Mouse (Mus musculus): ENCODE data around the gene Eif4e1b.

Eif4e1b gene

GRCm38 (mm10) chr13:54783698-54784097, at the start of gene Eif4e1b:
Gene Eif4e1b (plus strand): TSS chr13:54783998.
- no peak for DNase-seq

- DNase-seq = no peak
Observed at GRCm38 (mm10) chr13:54736931-54737330, 46.9 kb upstream of the Eif4e1b start.

DNA sequence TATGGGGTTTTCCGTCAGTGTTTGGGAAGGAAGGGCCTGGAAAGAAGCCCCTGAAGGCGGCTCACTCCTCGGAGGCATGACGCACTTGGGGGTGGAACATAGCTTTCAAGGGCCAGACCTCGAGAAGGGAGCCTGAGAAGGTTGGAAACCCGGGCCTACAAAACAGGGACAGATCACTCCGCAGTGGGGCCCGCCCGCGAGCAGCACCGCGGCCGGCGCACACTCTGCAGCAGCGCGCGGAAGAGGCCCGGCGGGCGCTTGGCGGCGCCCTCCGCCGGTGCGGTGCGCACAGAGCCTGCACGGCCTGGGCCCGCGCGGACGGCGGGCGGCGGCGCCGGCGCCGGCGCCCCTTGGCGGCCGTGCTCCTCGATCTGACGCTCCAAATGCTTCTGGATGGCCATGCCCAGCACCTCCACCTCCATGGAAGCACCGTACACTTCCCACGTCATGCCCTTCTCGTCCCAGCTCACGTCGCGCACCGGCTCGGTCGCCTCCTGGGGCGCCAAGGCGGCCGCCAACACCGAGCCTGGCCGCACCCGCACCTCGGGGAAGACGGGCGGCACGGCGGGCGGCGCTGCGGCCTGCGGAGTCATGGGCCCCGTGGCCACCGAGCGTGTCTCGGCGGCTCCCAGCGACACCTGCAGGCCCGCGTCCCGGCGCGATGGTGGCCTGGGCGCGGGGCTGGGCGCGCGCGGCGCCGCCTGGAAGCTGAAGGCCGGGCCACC, 46.1 kb upstream of the Eif4e1b start:
- DNase-seq = peak; percentile 64 to 72

GRCm38 (mm10) chr13:54738213-54738601, 45.6 kb upstream of the Eif4e1b start:
- DNase-seq = peak; percentile 71 to 80

DNA sequence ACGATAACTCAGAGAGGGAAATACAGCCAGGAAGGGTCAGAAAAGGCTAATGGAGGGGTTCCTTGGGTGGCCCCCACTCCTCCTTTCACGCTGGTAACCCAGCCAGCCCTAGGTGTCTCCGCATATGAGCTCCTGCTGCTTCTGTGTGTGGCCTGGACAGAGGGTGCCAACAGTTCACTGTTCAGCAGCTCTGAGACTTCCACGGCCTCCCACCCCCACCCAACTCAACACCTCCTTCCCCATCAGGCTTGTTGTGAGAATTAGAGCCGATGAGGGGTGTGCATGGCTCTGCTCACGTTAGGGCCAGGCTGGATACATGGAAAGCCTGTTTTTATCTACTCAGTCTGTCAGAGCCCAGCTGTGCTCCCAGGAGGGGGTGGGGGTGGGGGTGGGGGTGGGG, 37.7 kb upstream of the Eif4e1b start:
- peak in 1 of 2 experiments; percentile 54 for DNase-seq

GRCm38 (mm10) chr13:54746896-54747295, 36.9 kb upstream of the Eif4e1b start:
- DNase-seq = peak; percentile 82 to 87

GRCm38 (mm10) chr13:54748190-54748589, 35.6 kb upstream of the Eif4e1b start:
- DNase-seq = peak; percentile 48 to 56

DNA sequence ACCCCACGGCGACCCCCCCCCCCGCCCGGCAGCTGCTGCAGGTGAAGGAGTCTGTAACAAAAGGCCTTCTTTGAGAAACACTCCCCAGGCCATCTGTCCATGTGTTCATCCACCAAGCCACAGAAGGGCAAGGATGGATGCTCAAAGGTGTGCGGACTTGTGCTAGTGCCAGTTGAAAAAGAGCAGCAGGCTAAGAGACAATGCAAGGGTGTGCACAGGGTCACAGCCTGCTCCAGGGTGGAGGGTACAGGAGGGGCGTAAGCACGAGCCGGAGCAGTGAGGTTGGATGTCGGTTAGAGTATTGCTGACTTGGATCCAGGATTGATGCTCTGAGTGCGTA, 35.1 kb upstream of the Eif4e1b start:
- DNase-seq = peak in 1 of 2 experiments; percentile 66

GRCm38 (mm10) chr13:54749061-54749863, 34.5 kb upstream of the Eif4e1b start:
- peak; percentile 89 to 93 for DNase-seq

- no peak for DNase-seq
Observed at GRCm38 (mm10) chr13:54749864-54750411, 33.9 kb upstream of the Eif4e1b start, which contains the start of gene Gprin1. Gene Gprin1 (minus strand): TSS chr13:54749874.

GRCm38 (mm10) chr13:54750699-54751098, 33.1 kb upstream of the Eif4e1b start:
- no peak for DNase-seq

DNA sequence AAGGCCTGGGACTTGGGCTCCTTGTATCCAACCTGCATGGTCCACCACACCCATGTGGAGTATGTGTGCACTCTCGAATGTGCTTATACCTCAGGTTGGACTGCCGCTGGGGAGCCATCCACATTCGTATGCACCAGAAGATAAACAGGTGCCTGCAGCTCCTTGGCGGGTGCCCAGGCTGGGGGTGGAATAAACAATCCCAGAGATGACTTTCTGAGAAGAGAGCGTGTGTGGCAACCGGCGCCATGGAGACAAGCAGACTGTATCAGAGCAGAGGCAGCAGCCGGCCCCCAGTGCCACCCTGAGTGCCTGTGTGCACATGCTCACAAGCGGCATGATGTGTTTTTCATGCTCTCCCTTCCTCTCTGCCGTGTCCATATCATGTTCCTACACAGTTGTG, 31.1 kb upstream of the Eif4e1b start:
- peak; percentile 70 to 82 for DNase-seq

DNA sequence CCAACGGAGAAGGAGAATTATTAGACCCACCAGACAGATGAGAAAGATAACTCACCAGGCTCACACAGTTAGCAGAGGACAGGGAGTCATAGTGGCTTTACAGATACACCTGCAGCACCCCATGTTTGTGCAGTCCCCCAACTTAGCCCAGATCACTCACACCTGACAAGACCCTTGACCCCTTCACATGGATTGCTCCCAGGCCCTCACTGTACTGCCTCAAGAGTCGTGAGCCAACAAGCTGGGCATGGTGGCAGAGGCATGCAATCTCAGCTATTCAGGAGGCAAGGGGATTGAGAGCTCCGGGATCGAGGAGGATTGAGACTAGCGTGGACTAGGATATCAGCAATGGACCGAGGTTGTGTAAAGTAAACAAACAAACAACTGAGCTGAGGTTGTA, 30.1 kb upstream of the Eif4e1b start:
- DNase-seq = no peak

GRCm38 (mm10) chr13:54754169-54755080, 29.4 kb upstream of the Eif4e1b start:
- DNase-seq = peak; percentile 47 to 60

GRCm38 (mm10) chr13:54755201-54755830, 28.5 kb upstream of the Eif4e1b start:
- peak; percentile 54 to 60 for DNase-seq

- DNase-seq = peak; percentile 33 to 36
Observed at GRCm38 (mm10) chr13:54756156-54756712, 27.6 kb upstream of the Eif4e1b start.

DNA sequence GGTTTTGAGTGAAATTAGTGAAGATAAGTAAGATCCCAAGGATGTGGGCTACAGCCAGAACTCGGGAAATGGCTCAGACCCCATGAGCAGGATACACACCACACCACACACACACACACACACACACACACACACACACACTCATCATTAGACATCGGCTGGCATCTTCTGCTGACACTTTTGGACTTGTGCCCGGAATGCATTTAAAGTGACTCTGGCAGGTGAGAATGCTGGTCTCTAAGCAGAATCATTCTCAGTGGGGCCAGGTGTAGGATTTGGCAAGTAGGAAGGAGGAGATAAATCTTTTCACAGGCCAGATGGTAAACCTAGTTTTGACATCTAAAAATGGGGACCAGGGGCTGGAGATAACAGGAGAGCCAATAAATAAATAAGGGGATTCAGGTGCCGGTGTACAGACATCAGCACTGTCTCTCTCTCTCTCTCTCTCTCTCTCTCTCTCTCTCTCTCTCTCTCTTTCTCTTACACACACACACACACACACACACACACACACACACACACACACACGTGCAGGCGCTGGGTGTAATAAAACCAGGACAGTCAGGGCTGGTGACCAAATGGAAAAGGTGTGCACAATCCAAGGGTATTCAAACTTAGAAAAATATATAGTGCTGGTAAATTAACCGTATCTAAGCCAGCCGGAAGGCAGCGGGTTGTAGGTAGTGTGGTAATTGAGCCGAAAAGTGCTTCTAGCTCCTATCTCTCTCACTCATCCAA, 26.5 kb upstream of the Eif4e1b start:
- peak; percentile 79 to 88 for DNase-seq

GRCm38 (mm10) chr13:54758045-54758755, 25.6 kb upstream of the Eif4e1b start:
- peak; percentile 97 to 98 for DNase-seq

- DNase-seq = peak; percentile 49 to 58
Observed at GRCm38 (mm10) chr13:54758756-54759470, 24.9 kb upstream of the Eif4e1b start.

GRCm38 (mm10) chr13:54759496-54759895, 24.3 kb upstream of the Eif4e1b start:
- DNase-seq = peak; percentile 50 to 55

Measured in cerebellum, postnatal 25 days (tissue).